Mouse (Mus musculus) ES-CJ7 (cell line): ENCODE data around the gene Spata20.

Source experiments
- DNase-seq: peaks from one replicate; pipeline ENCODE4 v3.0.0; 2011; ENCODE audit warnings: low read depth, low spot score

Spata20 gene

GRCm38 (mm10) chr11:94482738-94483137 is 3.2 kb downstream of the Spata20 start:
- no peak for DNase-seq

- DNase-seq = no peak
Observed at GRCm38 (mm10) chr11:94481963-94482362, 4.0 kb downstream of the Spata20 start.

- DNase-seq = no peak
Observed at GRCm38 (mm10) chr11:94480382-94480781, 5.6 kb downstream of the Spata20 start.

GRCm38 (mm10) chr11:94477651-94478050 is 8.3 kb downstream of the Spata20 start:
- no peak for DNase-seq

DNA sequence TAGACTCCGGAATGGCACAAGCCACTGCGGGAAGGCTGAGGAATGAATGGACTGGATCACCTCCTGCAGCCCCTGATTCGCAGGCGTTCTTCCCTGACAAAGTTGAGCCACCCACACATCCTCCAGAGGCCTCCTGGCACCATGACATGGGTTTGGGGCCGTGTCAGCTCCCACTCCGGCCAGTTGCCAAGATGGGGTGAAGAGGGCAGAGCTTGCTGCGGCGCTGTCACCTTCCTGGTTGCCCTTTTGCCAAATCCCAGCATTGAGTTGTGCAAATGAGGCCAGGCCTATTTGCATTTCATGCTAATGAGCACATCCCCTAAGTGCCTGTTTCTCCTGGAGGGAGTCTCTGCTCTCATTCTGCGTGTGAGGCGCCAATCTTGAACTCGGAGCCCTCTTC is 10.3 kb downstream of the Spata20 start:
- no peak for DNase-seq

- peak; percentile 20 for DNase-seq
Observed at GRCm38 (mm10) chr11:94474544-94474910, 11.5 kb downstream of the Spata20 start.

GRCm38 (mm10) chr11:94473707-94474543 is 12.1 kb downstream of the Spata20 start, which contains the start of gene Cacna1g:
Cacna1g (minus strand) TSS chr11:94474198.
- DNase-seq = peak; percentile 82

- no peak for DNase-seq
Observed at GRCm38 (mm10) chr11:94472916-94473706, 12.9 kb downstream of the Spata20 start.

- DNase-seq = no peak
Observed at GRCm38 (mm10) chr11:94472585-94472915, 13.4 kb downstream of the Spata20 start.

DNA sequence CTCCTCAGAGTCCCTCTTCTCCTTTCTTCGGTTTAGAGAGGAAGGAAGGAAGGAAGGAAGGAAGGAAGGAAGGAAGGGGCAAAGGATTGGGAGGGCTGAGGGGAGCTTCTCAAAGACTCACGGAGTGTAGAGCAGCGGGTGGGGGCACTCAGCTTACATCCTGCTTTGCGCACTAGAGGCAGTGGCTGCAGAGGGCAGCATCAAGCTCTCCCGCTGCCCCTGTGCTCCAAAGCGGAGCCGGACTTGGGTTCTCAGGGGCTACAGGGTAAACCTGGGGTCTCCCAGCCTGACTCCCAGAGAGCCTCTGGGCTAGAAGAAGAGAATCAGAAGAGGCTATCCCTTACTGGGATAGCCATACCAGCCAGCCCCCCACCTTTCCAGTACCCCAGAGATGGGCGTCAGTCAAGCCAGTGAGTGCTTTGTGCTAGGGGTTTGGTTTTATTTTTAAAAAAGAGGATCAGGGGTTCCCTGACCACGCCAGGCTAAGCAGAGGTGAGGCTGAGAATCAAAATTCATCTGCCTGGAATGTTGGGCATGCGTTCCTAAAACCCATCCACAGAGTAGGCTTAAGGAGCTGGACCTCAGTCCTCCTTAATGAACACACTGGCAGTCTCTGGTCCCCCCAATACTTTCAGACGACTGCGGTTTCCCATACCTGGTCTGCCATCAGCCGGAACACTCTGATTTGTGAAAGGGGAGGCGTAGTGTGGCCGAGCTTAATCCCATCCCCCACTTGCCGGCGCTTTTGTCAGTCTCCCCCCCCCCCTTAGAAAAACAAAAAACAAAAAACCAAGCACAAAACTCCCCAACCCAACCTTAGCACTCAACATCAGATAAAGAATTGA is 14.0 kb downstream of the Spata20 start:
- no peak for DNase-seq

DNA sequence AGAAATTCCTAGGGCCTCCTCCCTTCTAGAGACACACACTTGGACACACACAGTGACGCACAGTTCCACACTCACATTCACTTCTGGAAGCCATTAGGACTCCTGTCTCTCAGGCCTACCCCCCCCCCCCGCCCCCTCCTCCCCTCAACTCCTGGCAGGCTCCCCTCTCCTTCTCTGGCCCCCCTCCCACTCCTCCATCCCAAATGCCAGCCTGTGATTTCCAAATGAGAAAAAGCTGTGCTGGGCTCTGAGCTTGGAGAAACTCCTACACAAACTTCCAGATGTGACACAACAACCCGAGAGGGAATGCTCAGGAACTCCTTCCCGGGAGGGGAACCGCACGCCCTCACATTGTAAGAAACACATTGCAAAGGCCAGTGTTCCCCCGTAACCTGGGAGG is 15.6 kb downstream of the Spata20 start:
- no peak for DNase-seq

GRCm38 (mm10) chr11:94469136-94470064 is 16.6 kb downstream of the Spata20 start:
- peak; percentile 25 for DNase-seq

DNA sequence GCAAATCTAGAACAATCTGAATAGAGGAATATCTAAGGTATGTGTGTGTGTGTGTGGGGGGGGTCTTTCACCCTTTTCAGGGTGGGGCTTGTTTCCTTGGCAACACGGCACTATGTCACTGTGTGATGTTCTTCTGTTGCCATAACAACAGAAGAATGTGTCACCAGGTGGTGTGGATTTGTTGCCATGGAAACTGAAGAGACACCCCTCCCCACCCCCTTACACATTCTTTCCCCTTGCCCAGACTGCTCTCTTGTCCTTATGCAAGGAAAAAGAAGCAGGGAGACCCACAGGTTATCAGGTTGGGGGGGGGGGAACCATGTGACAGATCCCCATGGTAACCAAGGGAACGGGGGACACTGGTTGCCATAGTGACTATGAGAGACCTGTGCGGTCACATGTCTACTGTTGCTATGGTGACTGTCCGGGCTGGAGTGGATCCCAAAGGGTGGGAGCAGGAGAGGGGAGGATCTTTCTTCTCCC is 17.4 kb downstream of the Spata20 start:
- DNase-seq = peak; percentile 70

DNA sequence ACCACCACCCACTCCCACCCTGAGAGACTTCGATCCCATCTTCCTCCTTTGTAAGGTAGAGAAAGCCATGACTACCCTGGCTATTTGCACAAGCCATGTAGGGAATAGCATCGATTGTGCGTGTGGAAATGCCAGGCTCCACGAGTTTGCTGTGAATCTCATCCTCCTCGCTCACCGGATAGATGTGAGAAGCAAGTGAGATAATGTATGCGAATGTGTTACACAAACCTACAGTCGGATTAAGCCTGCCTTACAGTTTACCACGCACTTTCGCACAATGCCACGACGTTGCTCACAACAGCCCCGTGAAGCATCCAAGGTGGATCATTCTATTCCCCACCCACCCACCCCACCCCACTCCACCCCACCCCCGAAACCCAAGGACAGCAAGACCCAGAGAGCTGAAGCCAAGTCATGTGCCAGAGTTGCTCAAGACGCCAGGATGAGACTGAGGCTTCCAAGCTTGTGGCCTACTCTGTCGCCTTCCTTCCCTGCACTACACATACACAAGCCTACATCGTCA is 19.6 kb downstream of the Spata20 start:
- DNase-seq = no peak

DNA sequence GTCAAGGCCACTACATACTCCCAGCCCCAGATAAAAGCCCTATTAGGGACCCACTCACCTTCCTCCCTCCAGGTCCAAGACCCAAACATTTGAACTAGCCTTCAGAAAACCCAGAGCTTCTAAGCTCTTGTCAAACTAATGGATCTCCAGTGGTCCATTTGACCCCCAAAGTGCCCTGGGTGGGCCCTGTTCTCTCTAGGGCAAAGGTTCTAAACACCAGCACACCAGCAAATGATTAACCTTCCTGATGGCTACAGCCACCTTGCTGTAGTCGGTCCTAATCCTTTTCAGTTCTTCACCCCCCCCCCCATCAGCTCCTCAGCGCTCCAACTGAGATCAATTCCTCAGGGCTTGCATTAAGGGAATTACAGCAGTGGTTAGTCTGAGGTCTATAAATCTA is 21.8 kb downstream of the Spata20 start:
- no peak for DNase-seq

DNA sequence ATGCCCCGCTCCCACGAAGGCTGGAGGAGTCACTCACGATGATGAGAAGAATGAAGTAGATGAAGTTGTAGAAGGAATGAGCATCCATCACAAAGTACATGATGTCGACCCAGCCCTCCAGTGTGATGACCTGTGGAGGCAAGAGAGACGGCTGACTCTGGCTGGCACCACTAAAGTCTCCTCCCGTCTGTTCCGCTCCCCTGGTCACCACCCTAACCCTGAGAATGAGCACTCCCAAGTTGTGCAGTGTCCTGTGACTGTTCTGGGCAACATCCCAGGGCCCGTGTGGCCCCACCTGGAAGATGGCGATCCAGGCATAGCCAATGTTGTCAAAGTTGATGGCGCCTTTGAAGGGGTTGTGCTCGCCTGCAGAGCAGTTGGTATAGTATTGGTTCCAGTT is 24.1 kb downstream of the Spata20 start:
- DNase-seq = no peak

- DNase-seq = no peak
Observed at GRCm38 (mm10) chr11:94457001-94457400, 29.0 kb downstream of the Spata20 start.

GRCm38 (mm10) chr11:94456347-94456746 is 29.6 kb downstream of the Spata20 start:
- no peak for DNase-seq

- DNase-seq = no peak
Observed at GRCm38 (mm10) chr11:94455161-94455820, 30.7 kb downstream of the Spata20 start.

GRCm38 (mm10) chr11:94454756-94455155 is 31.2 kb downstream of the Spata20 start:
- DNase-seq = no peak
